Mouse (Mus musculus): Measurements from ENCODE around the gene Pcsk6. TPM values are rescaled to one million over a fixed set of nuclear protein-coding genes. Genes with fewer than 3 reads are reported as not detected.

Pcsk6 gene
- polyA plus RNA-seq, 1 experiment, result 0.06 TPM

DNA sequence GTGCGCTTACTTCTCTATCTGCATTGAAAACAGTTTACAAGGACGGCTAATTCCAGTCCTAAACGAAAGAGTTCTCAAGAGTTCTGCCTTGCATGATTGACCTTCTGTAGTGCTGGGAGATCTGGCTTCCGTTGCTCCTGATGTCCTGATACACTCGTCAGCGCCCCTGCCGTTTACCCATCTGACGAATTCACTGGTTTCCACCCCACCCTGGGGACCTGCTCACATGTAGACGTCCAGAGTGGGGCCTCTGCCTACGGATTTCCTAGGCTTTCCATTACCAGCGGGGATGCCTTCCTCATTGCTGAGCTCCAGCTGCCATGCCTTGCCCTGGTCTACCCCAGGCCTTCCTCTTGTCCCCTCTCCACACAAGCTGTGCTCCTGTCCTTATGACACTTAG, 39.7 kb downstream of the Pcsk6 start:
- Histone ChIP-seq H3K79me3 (ENCODE audit: low read depth) (no peaks in the 10 kb centered on the region), H3K36me3 (ENCODE audit: control insufficient read depth, insufficient read depth) (no peaks in the 10 kb centered on the region), H3K27me3 (ENCODE audit: control insufficient read depth, insufficient read depth, insufficient read length) (peaks cover 47% of the 10 kb centered on the region), H3ac (ENCODE audit: control insufficient read depth, insufficient read length, low read depth) (no peak overlapping the region), H3K79me2 (ENCODE audit: control insufficient read depth, insufficient read depth) (no peaks in the 10 kb centered on the region), H3K4me3 (ENCODE audit: insufficient read depth, poor library complexity, severe bottlenecking) (no peak overlapping the region)
- TF ChIP-seq MYOG (IDR thresholded peaks at IDR 0.05; ENCODE audit: control insufficient read depth, extremely low read depth, insufficient read length) (no peak), CTCF (IDR thresholded peaks at IDR 0.05; ENCODE audit: control insufficient read depth, insufficient read depth, insufficient read length) (no peak), MYOD1 (IDR thresholded peaks at IDR 0.05; ENCODE audit: control insufficient read depth, insufficient read length, low read depth) (no peak), USF1 (IDR thresholded peaks at IDR 0.05; ENCODE audit: low read depth) (no peak), FOSL1 (IDR thresholded peaks at IDR 0.05; ENCODE audit: insufficient read depth, low read length, poor library complexity, severe bottlenecking) (no peak), CEBPB (IDR thresholded peaks at IDR 0.05; ENCODE audit: low read depth) (no peak), MAX (IDR thresholded peaks at IDR 0.05) (no peak)

DNA sequence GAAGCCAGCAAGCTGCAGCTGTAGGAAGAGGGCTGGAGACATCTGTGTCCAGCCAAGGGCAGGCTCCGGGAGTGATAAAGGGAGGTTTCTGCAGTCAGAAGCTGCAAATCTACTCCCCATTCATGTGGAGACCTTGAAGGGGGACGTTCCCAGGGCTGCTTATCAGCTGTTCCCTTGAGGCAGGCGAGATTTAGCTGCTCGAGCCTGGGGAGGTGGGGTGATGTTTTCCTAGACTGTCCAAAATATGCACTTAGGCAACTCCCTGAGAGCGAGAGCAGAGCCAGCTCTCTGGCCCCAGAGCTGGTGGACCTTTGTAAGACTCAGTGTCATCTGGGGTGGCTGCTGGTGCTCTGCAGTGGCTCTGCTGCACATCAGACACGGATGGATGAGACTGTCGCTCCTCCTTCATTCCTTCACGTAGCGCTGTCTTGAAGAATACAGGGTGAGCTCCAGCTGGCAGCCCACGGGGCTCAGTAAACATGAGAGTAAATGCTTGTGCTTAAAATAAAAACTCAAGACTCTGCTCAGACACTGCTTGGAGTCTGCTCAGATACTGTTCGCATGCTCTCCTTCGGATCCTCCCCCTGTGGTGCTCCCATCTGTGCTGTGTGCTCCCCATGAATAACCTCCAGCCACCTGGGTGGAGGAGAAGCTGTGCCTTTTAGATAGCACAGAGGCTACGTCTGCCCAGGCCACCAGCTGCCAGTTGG, 41.1 kb downstream of the Pcsk6 start:
- no peaks in the 10 kb centered on the region for H3K36me3 ChIP-seq (ENCODE audit: control insufficient read depth, insufficient read depth)
- no peaks in the 10 kb centered on the region for H3K79me3 ChIP-seq (ENCODE audit: low read depth)
- no peak overlapping the region for H3ac ChIP-seq (ENCODE audit: control insufficient read depth, insufficient read length, low read depth)
- TF ChIP-seq MYOD1 (IDR thresholded peaks at IDR 0.05; ENCODE audit: control insufficient read depth, insufficient read length, low read depth) (no peak), FOSL1 (IDR thresholded peaks at IDR 0.05; ENCODE audit: insufficient read depth, low read length, poor library complexity, severe bottlenecking) (no peak), USF1 (IDR thresholded peaks at IDR 0.05; ENCODE audit: low read depth) (no peak), MAX (IDR thresholded peaks at IDR 0.05) (no peak), CTCF (IDR thresholded peaks at IDR 0.05; ENCODE audit: control insufficient read depth, insufficient read depth, insufficient read length) (no peak), CEBPB (IDR thresholded peaks at IDR 0.05; ENCODE audit: low read depth) (no peak), MYOG (IDR thresholded peaks at IDR 0.05; ENCODE audit: control insufficient read depth, extremely low read depth, insufficient read length) (no peak)
- no peaks in the 10 kb centered on the region for H3K79me2 ChIP-seq (ENCODE audit: control insufficient read depth, insufficient read depth)
- H3K4me3 ChIP-seq (ENCODE audit: insufficient read depth, poor library complexity, severe bottlenecking), result no peak overlapping the region
- H3K27me3 ChIP-seq (ENCODE audit: control insufficient read depth, insufficient read depth, insufficient read length), result peaks cover 40% of the 10 kb centered on the region

- Histone ChIP-seq H3K79me3 (ENCODE audit: low read depth) (no peaks in the 10 kb centered on the region), H3K79me2 (ENCODE audit: control insufficient read depth, insufficient read depth) (no peaks in the 10 kb centered on the region), H3ac (ENCODE audit: control insufficient read depth, insufficient read length, low read depth) (no peak overlapping the region), H3K4me3 (ENCODE audit: insufficient read depth, poor library complexity, severe bottlenecking) (no peak overlapping the region), H3K36me3 (ENCODE audit: control insufficient read depth, insufficient read depth) (no peaks in the 10 kb centered on the region), H3K27me3 (ENCODE audit: control insufficient read depth, insufficient read depth, insufficient read length) (peaks cover 37% of the 10 kb centered on the region)
- TF ChIP-seq MAX (IDR thresholded peaks at IDR 0.05) (no peak), MYOG (IDR thresholded peaks at IDR 0.05; ENCODE audit: control insufficient read depth, extremely low read depth, insufficient read length) (no peak), FOSL1 (IDR thresholded peaks at IDR 0.05; ENCODE audit: insufficient read depth, low read length, poor library complexity, severe bottlenecking) (no peak), CTCF (IDR thresholded peaks at IDR 0.05; ENCODE audit: control insufficient read depth, insufficient read depth, insufficient read length) (no peak), CEBPB (IDR thresholded peaks at IDR 0.05; ENCODE audit: low read depth) (no peak), USF1 (IDR thresholded peaks at IDR 0.05; ENCODE audit: low read depth) (no peak), MYOD1 (IDR thresholded peaks at IDR 0.05; ENCODE audit: control insufficient read depth, insufficient read length, low read depth) (no peak)
Observed at GRCm38 (mm10) chr7:65903456-65903855, 41.9 kb downstream of the Pcsk6 start.

DNA sequence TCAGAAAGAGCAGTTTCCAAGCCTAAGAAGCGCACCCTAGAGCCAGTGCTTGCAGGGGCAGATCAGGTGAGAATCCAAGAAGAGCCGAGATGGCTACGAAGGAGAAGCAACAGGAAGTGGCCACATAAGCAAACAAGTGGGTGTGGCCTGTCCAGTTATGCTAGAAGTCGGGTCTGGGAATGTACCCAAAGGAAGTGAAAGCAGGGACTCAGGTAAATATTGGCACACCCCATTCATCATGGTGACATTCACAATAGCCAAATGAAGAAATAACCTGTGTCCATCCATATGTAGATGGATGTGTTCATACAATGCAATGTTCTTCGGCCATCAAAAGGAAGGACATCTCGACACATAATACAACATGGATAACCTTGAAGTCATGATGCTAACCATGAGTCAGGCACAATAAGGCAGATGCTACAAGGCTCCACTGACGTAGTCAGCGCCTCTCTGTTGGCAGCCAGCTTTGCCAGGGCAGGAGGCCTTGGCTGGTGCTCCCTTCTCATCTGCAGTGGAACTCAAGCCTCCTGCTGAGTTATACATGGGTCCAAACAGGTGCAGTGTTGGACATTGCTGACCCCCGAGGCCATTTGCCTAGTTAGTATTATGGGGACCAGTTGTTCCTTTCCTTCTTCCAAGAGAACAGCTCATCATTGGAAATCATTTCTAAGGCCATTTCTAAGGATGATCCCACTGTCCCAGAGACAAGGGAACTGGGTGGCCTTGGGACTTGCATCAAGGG, 45.2 kb downstream of the Pcsk6 start:
- Histone ChIP-seq H3K36me3 (ENCODE audit: control insufficient read depth, insufficient read depth) (no peaks in the 10 kb centered on the region), H3K79me3 (ENCODE audit: low read depth) (no peaks in the 10 kb centered on the region), H3K27me3 (ENCODE audit: control insufficient read depth, insufficient read depth, insufficient read length) (peaks cover 34% of the 10 kb centered on the region), H3K79me2 (ENCODE audit: control insufficient read depth, insufficient read depth) (no peaks in the 10 kb centered on the region), H3ac (ENCODE audit: control insufficient read depth, insufficient read length, low read depth) (no peak overlapping the region), H3K4me3 (ENCODE audit: insufficient read depth, poor library complexity, severe bottlenecking) (no peak overlapping the region)
- TF ChIP-seq FOSL1 (IDR thresholded peaks at IDR 0.05; ENCODE audit: insufficient read depth, low read length, poor library complexity, severe bottlenecking), result no peak
- TF ChIP-seq USF1 (IDR thresholded peaks at IDR 0.05; ENCODE audit: low read depth), result no peak
- TF ChIP-seq MAX (IDR thresholded peaks at IDR 0.05), result no peak
- TF ChIP-seq CEBPB (IDR thresholded peaks at IDR 0.05; ENCODE audit: low read depth), result no peak
- TF ChIP-seq MYOG (IDR thresholded peaks at IDR 0.05; ENCODE audit: control insufficient read depth, extremely low read depth, insufficient read length), result no peak
- no peak for TF ChIP-seq CTCF (IDR thresholded peaks at IDR 0.05; ENCODE audit: control insufficient read depth, insufficient read depth, insufficient read length)
- no peak for TF ChIP-seq MYOD1 (IDR thresholded peaks at IDR 0.05; ENCODE audit: control insufficient read depth, insufficient read length, low read depth)

DNA sequence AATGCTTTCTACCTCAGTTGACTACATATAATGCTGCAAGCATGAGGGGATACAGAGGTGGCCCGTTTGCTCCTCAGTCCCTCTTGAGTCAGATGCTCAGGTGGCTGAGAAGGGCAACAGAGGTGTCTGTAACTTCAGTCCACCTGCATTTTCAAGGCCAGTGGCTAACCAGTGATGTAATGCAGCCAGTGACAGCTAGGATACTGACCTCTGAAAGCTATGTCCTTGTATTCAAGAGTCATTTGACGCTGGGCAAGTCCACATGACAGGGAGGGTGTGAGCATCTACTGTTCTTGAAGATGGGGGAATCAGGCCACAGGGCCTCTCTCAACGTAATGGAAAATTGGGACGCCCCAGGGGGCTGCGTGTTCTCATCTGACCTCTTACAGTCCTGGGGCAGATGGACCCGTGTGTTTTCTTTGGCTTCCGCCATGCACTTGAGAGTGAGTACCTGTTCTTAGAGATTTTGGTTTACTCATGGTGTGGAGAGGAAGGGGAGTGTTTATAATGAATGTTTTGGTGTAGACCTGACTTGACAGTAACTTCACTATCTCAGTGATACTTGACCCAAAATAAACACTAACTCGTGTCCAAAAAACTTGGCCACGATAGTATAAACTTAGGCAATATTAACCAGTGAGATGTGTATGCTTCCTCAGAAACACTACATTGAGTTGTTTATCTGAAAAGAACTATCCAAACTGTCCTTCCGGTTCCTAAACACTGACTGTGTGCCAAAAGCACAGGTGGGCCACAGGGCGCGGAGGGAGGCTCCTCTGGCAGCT, 48.0 kb downstream of the Pcsk6 start:
- TF ChIP-seq CTCF (IDR thresholded peaks at IDR 0.05; ENCODE audit: control insufficient read depth, insufficient read depth, insufficient read length) (no peak), MYOD1 (IDR thresholded peaks at IDR 0.05; ENCODE audit: control insufficient read depth, insufficient read length, low read depth) (no peak), CEBPB (IDR thresholded peaks at IDR 0.05; ENCODE audit: low read depth) (no peak), MYOG (IDR thresholded peaks at IDR 0.05; ENCODE audit: control insufficient read depth, extremely low read depth, insufficient read length) (no peak), USF1 (IDR thresholded peaks at IDR 0.05; ENCODE audit: low read depth) (no peak), FOSL1 (IDR thresholded peaks at IDR 0.05; ENCODE audit: insufficient read depth, low read length, poor library complexity, severe bottlenecking) (no peak), MAX (IDR thresholded peaks at IDR 0.05) (no peak)
- Histone ChIP-seq H3K27me3 (ENCODE audit: control insufficient read depth, insufficient read depth, insufficient read length) (peaks cover 32% of the 10 kb centered on the region), H3ac (ENCODE audit: control insufficient read depth, insufficient read length, low read depth) (no peak overlapping the region), H3K79me3 (ENCODE audit: low read depth) (no peaks in the 10 kb centered on the region), H3K36me3 (ENCODE audit: control insufficient read depth, insufficient read depth) (no peaks in the 10 kb centered on the region), H3K79me2 (ENCODE audit: control insufficient read depth, insufficient read depth) (no peaks in the 10 kb centered on the region), H3K4me3 (ENCODE audit: insufficient read depth, poor library complexity, severe bottlenecking) (no peak overlapping the region)
